Mouse (Mus musculus): ENCODE results near the gene Arid5b.

Arid5b gene

GRCm38 (mm10) chr10:68278632-68279361 is at the start of gene Arid5b:
TSS of gene Arid5b (minus strand) at chr10:68278740.
- peak; percentile 20 to 61 for DNase-seq

DNA sequence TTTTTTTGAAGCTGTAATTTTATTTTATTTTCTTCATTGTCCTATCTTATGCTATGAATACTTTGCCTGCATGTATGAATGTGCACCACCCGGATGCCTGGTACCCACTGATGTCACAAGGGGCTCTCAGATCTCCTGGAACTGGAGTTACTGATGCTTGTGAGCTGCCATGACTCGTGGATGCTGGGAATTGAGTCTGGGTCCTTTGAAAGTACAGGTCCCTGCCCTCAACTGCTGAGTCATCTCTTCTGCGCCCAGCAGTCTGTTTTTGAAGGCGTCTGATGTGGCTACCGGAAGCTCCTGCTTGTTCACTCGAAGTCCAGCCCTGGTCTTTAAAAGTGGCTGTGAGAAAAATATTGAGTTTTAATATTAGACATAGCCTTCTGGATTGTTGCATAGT is 46.8 kb upstream of the Arid5b start:
- no peak for DNase-seq

DNA sequence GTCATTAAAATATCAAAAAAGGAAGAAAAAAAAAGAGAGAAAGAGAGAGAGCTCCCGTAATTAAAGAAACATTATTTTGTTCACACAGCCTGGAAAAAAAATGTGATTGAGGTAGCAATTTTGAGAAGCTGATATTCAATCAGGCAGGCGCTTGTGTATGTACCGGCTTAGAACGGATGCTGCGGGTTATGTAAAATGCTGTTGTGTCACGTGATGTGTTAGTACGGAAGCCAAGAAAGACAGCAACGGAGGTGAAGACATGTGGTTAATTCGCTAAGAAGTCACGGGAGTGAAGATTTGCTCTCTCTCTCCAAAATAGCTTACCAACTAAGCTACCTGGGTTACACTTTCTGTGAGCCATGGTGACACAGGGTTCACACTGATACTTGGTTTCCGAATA is 45.5 kb upstream of the Arid5b start:
- DNase-seq: no peak

- no peak for DNase-seq
Measured at GRCm38 (mm10) chr10:68323167-68323566, 44.6 kb upstream of the Arid5b start.

DNA sequence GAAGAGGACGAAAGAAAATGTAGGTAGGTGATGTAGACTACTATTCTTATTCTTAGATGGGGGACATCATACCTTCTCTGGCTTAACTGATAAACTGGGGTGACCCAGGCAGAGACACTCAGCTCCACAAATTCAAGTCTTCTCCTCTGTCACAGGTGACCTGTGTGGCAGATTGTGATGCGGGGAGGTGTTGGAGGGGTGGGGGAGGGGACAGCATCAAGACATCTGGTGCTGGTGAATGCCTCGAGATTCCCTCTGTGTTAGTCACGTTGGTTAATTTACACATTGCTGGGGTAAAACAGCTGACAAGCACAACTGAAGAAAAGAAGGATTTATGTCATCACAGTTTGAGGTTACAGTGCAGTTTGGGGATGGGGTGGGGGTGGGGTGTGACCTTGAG is 42.4 kb upstream of the Arid5b start:
- no peak for DNase-seq

GRCm38 (mm10) chr10:68320496-68320895 is 42.0 kb upstream of the Arid5b start:
- DNase-seq: no peak

GRCm38 (mm10) chr10:68319438-68319837 is 40.9 kb upstream of the Arid5b start:
- DNase-seq: no peak

- DNase-seq: no peak
Measured at GRCm38 (mm10) chr10:68318438-68318979, 40.0 kb upstream of the Arid5b start.

DNA sequence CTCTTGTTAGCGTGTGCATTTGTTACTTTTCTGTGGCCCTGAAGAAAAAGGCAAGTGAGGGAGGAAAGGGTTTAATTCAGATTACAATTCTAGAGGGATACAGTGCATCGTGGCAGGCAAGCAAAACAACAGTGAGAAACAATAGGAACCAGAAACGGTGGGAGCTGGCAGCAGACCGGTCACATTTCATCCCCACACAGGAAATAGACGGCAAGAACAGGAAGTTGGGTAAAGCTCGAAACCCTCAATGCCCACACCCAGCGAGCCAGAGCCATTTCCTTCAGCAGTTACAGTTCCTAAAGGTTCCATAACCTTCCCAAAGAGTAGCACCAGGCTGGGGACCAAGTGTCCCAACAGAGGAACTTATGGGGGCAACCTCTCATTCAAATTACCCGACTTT is 34.2 kb upstream of the Arid5b start:
- no peak for DNase-seq

- DNase-seq: no peak
Measured at GRCm38 (mm10) chr10:68301013-68301412, 22.5 kb upstream of the Arid5b start.

DNA sequence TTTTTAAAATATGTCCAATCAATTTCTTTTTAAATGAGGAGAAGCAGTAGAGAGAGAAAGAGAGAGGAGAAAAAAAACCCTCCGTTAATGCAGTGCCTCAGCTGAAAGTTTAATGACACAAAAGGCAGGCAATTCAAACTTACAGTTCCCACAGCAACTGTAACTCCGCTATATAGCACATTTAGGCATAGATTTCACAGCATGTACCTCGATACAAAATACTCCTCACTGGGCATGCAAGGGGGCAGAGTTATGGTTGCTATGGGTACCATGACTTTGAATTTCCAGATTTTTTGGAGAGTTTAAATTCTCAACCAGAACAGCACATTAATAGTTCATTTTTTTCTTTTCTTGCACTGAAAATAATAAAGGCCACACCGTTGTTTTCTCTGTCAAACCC is 10.9 kb upstream of the Arid5b start:
- no peak for DNase-seq

DNA sequence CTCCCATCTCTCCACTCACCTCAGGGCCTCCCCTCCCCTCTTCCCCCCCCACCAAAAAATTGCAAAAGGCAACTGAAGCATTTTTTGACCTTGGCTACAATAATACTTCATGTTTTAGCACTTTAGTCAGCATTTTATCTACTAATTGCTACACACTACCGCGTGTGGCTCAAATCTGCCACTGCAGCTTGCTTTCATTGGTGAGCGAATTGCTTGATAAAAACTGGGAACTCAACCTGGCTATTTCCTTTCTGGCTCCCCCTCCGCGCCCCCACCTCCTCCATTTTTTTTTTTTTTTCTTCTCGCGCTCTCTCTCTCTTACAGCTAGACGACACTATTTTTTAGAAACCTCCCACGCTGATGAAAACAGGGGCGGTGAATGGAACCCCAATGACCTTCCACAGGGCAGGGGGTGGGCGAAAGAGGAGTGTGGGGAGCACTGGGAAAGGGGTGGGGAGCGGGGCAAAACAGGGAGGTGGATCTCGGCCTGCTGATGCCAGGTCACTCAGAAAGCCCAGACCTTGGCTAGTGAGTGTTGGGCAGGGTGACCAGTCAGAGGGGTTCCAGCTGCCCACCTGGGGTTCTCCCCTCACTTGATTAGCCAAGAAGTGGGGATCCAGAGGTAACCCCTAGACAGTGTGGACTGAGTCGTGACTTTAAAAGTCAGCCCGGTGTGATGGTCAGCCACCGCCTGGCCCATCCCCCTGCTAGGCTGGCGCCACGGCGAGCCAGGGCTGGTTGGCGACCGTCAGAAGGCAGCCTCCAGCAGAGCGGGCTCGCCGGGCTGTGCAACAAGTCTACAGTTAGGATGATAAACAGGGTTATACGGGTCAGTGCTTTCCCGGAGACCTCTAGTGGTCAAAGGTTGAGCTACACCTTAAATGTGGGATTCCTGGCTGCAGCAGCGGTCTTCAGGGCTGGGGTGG is 4.2 kb upstream of the Arid5b start:
- peak; percentile 70 to 75 for DNase-seq

DNA sequence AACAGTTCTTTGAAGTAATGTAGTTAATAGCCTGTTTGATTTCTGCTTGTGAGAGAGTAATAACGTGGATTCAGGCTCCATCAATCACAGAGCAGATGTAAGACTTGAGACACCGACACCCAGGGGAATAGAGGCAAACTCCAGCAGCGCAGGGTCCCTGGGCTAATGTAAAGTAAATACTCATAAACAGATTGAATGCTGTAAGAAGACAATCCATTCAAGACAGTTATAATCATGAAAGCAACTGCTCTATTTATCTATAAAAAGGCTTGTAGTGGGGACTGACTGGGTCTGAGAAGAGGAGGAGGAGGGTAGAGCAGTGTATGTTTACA is 3.2 kb upstream of the Arid5b start:
- DNase-seq: no peak

DNA sequence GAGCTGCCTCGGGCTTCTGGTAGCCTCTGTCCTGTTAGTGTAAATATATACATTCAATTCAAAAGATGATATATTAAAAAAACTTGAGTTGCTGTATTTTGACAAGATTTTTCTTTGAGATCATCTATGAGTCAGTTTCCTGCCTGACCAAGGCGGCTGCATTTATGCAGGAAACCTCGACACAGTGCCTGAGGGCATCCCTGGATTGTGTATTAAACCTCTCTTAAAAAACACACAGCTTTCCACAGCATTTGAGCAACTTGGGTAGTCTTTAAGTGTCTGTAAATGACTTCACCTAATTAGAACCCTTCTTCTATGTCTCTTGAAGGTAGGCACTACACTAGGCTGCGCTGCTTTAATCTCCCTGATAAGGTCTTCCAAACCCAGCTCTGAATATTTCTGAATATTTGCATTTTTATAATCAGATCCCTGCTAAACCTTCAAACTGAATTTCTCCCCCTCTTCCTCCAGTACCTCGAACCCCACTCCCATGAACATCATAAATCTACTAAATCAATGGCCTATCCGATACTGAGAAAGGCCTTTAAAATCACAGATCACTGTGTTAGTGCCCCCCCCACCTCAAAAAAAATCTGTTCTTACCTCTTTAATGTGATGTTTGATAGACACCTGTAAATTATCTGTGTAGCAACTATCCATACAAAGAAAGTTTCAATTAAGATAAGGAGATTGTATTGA is 2.7 kb upstream of the Arid5b start:
- DNase-seq: no peak

DNA sequence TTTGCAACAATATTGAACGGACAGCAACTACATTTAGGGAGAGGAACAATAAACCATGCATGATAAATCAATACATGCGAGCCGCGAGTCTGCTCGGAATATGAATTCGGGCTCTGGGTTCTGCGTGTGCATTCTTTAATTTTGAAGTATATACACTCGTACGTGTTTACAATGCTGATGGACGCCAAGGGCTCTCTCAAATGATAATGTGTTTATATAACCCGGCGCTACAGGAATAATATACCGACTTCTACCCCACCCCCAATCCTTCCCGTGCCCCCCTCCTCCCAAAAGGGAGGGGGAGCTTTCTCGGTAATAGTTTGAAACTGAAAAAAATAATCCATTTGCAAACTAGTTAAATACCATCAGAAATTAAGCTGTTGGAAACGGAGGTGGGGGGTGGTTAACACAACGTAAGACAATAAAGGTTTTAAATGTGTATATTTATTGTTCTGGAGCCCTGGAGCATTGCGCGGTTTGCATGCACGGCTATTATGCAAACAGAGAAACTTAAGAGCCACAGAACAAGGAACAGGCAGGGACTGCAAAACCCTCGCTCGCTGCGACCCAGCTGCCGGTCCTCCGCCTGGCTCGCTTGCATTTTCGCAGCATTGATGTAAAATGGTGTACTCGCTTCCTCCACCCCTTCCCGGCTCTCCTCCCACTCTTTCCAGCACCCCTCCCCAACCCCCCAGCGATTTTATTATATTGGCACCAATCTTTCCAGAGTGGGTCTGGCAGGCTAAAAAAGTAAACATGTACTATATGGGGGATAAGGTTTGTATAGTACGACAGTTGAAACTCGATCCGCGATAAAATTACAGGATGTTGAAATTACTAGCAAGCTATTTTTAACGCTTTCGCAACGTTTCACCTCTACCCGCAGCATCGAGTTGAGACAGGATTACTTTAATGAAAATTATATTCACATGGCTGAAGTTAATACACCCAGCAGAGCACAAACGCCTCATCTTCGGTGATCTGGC is 1.3 kb upstream of the Arid5b start:
- DNase-seq: peak; percentile 69 to 73

- DNase-seq: peak; percentile 18 to 46
Measured at GRCm38 (mm10) chr10:68277671-68278151, 829 bp downstream of the Arid5b start.

DNA sequence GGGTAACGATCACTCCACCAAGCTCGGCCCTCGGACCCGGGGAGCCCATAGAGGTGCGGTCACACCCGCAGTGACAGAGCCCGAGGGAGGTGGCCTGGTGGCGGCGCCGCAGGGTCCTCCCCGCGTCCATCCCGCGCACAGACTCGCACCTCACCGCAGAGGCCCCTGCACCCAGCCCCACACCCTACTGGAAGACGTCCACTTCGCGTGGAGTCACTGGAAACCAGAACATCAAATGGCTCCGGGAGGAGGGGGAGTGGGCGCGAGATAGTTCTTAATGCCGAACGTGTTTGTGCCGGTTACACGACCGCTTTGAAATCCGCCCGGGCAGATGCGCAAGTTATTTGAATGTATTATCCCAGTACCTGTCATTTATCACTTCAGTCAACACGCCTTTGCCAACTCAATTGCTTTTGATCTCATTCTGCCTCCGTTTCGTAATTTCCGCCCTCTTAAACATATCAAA is 1.5 kb downstream of the Arid5b start:
- peak; percentile 53 to 57 for DNase-seq

DNA sequence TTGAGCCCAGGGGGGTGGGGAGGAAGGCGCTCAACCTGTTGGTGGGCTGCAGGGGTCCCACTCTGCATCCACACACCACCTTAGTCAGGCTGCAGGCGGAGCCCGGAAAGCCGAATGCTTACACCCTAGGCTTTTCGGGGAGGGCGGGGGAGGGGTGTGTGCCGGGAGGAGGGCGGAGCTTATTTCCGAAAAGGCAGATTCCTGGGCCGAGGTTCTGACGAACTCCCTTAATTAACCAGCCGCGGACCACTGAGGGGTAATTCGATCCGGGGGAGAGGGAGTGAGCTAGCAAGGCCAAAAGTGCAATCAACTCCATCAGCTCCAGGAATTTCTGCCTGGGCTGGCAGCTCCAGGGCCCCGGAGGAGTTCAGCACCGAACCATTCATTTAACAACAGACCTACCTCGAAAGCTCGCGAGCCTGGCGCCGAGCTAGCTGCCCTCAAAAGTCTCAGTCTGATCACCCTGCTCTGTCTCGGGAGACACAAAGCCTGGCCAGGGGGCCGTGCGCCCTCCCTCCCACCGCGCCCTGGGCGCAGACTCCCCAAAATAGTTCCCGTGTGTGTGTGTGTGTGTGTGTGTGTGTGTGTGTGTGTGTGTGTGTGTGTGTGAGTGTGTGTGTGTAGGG is 2.1 kb downstream of the Arid5b start:
- DNase-seq: peak; percentile 67 to 69

DNA sequence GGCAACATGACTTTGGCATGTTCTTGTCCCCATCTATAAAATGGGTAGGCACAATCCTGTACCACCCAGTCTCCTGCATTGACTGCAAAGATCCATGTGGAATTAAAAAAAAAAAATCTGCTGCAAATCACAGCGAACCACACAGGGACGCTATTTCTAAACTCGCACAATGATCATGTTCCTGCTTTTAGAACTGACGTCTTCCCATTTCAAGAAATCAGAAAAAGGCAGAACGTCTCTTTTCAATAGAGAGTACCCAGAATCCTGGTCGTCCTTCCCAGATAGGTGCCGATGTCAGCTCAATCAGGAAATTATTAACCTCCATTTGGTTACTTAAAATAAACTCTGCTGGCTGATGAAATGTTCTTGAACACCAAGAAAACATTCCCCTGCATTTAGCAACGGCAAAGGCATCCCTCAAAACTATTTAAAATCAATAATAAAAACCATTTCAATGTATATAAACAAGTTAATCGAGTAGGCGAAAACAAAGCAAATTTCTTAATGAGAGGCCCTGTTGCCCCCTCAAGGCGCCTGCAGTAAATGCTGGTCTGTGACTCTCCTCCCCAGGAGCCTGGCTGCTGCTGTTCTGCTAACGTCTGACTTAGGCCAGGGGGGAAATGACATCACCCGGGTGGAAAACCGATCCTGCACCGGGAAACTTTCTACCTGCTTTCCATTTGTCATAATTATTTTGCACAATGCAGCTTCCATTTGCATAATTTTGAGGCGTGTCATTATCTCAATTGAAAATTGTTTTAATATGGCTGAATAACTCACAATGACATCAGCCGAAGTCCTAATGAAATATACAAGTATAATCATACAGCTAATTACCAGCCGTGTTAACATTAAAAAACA is 3.4 kb downstream of the Arid5b start:
- no peak for DNase-seq

- DNase-seq: no peak
Measured at GRCm38 (mm10) chr10:68269789-68270188, 8.8 kb downstream of the Arid5b start.
